Mouse (Mus musculus) cerebellum, adult 11-12 months (tissue): ENCODE measurements around the gene Gjd3.
"Not testable (repeated sequence)": the region's sequence is repeated elsewhere in the genome, so short reads cannot be mapped to it uniquely, and the experiment has no call there.

Source experiments
- DNase-seq: peaks from one replicate; pipeline ENCODE4 v3.0.0; 2022

Gjd3 gene

DNA sequence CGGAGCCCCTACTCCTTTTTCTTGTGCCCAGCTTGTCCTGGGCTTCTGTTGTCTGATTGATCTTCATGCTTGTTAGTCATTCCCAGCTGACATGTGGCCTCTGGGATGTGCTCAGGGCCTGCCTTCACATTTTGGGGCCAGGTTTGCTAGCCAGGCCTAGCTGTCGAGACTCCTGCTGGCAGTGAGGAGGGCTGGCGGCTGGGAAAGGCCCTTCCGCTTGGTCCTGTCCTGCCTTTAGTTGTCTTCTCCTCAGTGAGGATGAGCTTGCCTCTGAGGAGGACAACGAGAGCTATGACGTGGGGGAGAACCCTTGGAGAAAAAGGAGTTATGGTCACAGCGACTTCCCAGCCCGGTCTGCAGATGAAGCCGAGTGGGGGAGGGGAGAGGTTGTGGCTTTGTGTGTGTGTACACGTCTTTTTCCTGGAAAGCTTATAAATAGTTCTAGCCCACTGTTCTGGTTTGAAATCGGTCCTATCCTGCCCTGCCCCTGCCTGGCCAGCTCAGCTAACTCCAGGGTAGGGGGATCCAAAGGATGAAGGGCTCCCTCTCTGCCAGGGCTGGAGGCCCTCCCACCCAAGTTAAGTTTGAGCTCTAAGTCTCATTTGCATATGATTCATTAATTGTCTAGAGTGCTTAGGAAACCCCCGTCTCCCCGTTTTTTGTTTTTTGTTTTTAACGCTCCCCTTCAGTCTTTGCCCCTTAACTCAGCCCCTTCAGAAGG, 38.9 kb downstream of the Gjd3 start:
- DNase-seq, result no peak

GRCm38 (mm10) chr11:98942923-98943641, 39.7 kb downstream of the Gjd3 start:
- DNase-seq, result peak; percentile 61

GRCm38 (mm10) chr11:98942555-98942922, 40.3 kb downstream of the Gjd3 start:
- DNase-seq, result no peak

- peak; percentile 71 for DNase-seq
These were observed 40.8 kb downstream of the Gjd3 start for GRCm38 (mm10) chr11:98941826-98942550.

GRCm38 (mm10) chr11:98941341-98941825, 41.4 kb downstream of the Gjd3 start:
- DNase-seq, result peak; percentile 82

DNA sequence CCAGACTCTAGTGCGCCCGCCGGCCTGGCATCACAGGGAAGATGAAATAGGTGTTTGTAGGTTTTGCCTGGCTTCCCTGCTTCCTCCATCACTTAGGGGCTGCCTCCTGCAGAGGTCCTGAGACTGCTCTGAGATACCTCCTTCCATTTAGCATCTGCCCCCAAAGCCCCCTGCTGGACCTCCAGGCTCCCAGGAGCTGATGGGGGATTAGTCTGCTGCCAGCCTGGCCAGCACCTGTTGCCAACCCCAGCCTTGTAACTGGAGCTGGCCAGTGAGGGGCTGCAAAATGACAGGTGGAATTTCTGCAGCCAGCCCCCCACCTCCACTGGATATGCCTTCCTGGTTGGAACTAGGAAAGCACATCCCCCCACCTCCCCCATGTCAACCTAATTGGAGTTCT, 42.0 kb downstream of the Gjd3 start:
- DNase-seq, result peak; percentile 69

DNA sequence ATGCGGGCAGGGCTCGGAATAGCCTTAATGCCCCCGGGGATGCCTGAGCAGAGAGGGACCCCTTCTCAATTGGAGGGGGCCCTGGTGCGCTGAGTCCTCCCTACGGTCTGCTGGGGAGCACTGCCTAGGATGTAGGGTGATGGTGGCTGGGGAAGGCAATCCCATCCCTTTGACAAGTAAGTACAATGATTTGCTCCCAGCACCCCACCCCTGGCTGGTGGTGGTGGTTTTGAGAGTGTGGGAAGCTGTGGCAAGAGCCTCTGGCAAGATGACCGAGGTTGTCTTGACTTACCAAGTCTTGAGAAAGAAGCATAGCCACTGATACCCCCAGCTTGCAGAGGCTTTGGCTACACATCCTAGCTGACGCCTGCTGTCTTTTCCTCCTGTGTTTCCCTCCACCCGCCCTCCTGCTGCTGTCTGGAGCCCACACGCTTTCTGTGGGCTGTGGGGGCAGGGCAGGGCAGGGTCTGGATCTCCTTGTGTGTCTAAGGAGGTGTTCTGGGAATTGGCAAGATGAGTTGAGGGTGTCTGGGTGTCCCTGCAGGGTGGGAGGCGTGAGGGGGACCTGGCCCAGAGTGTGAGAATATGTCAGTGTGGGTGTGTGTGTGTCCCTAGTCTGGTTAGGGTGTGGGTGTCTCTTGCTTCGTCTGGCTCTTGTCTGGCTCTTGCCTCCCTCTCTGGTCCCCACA, 42.7 kb downstream of the Gjd3 start:
- peak; percentile 70 for DNase-seq

GRCm38 (mm10) chr11:98939084-98939952, 43.5 kb downstream of the Gjd3 start:
- peak; percentile 67 for DNase-seq

- DNase-seq, result peak; percentile 60
These were observed 44.1 kb downstream of the Gjd3 start for GRCm38 (mm10) chr11:98938701-98939083.

DNA sequence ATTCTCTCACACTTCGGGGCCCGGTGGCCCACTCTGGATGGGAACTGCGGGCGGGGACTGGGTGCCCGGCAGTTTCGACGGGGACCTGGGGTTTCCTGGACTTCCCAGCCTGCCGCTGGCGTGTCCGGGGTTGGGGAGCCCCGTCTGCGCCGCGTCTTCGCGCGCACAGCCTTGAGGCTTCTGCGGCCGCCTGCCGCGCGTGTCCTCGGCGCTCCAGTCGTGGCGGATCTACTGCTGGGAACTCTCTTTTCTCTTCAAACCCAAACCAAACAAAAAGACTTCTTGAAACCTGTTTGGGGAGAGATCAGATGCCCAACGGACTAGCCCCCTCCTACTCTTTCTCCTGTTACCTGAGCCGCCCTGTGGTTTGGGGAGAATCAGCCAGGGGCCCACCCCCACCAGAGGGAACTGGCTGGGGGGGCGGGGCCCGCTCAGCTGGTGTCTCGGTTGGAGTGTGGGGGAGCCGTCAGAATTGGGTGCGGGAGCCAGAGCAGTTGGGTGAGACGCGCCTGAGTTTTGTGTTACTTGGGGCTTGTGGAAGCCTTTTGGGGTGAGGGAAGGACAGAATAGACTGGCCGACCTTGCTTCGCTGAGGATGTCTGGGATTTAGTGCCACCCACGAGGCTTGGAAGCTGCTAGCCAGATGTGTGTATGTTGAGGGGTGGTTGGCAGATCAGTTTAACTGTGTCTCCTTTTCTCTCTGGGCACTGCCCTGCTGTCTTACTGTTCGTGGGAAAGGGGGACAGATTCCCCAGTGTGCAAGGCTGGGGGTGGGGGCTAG, 44.7 kb downstream of the Gjd3 start:
- DNase-seq, result peak; percentile 58

DNA sequence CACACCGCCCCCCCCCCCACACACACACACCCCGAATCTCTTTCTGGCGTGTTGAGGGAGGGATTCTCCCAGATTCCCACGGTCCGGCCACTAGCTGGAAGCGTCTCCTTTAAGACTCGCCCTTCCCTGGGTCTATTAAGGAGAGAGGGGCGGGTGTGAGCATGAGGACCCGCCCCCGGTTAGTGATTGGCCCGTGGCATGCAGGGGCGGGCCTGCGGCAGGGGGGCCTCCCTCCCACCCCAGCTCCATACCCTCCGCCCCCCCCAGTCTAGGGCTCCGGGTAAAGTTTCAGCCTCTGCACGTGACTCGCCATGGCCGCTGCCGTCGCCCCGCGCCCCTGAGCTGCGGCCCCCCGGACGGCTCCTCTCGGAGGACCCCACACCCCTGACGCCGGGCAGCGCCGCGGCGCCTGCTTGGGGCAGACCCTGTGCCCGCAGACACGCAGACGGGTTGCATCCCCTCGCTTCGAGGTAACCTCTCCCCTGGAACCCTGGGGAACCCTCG, 45.4 kb downstream of the Gjd3 start:
- peak; percentile 80 for DNase-seq

DNA sequence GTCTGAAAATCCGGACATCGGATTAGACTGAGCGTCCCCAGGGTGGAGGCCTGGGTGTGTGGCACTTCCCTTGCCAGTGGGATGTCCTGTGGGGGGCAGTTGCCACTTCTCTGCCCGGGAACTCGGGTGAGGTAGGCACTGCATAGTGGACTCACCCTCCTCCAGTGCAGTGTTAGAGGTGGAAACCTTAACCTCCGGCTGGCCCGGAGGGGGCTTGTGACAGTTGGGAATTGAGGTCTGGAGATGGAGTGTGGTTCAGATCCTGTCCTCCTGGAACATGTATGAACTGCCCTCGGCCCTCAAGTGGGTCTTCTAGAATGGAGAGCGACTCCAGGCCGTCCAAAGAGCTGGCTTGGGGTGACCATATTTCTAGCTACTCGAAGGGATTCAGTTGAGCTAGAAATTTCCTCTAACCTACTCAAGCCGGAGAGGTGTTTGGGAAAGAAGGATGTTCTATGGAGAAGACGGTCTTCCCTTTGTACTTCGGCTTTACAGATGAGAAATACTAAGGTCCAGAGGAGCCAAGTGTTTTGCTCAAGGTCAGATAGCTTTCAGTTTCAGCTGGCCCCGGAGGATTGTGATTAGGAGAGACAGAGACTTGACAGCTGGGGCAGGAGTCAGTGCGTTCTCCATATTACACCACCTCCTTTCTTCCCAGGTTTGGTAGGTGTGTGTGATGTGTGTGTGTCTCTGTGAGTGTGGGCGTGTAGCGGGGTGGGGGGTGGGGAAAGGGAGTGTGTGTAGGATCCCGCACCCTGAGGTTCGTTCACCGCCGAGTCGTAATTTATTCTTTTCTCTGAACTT, 46.0 kb downstream of the Gjd3 start:
- peak; percentile 51 for DNase-seq

- DNase-seq, result peak; percentile 43
These were observed 46.6 kb downstream of the Gjd3 start for GRCm38 (mm10) chr11:98936170-98936569.

DNA sequence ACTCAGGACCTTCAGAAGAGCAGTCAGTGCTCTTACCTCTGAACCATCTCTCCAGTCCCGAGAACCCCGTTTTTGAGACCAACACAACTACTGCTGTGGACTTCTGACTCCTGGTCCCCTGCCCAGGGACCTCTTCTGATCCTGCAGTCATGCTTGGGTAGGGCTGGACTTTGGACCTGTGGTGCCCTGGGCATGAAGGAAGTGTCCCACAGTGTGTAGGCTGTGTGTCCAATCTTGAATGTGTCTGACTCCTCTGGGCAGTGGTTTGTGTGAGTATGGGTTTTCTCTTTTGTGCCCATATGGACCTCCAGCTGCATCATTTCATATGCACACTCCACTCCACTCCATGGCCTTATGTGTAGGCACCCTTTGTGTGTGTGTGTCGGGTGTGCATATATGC, 47.7 kb downstream of the Gjd3 start:
- DNase-seq, result peak; percentile 48

DNA sequence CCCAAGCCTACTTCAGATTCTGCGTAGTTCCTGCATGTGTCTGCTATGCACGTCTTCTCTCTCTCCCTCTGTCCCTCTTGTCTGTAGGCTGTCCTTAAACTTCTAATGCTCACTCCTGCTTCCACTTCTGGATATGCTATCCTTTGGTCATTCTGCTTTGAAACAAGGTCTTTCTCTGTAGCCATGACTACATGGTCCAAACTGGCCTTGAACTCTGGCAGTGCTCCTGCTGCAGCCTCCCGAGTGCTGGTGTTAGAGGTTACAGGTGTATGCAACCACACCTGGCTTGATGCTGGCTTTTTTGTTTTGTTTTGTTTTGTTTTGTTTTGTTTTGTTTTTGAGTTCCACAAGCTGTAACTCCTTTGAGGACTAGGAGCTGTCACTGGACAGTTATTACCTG, 48.4 kb downstream of the Gjd3 start:
- no peak for DNase-seq

DNA sequence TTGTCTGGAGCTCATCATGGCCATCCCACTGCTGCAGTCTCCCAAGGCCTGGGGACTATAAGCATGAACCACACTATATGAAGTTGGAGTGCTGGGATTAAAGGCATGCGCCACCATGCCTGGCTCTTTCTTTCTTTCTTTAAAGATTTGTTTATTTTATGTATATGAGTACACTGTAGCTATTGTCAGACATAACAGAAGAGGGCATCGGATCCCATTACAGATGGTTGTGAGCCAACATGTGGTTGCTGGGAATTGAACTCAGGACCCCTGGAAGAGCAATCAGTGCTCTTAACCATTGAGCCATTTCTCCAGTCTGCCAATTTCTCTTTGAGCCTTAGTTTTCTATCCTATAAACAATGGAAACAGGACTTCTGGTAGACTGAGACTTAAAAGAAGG, 49.0 kb downstream of the Gjd3 start:
- not testable (repeated sequence) for DNase-seq

GRCm38 (mm10) chr11:98933151-98933550, 49.7 kb downstream of the Gjd3 start:
- DNase-seq, result peak; percentile 89

- DNase-seq, result peak; percentile 62
These were observed 50.3 kb downstream of the Gjd3 start for GRCm38 (mm10) chr11:98932293-98933091.
